Mouse (Mus musculus): ENCODE measurements around the gene Slc4a1.

- peak; percentile 41; the same call in 1 of the 2 replicates for TF ChIP-seq CTCF (IDR thresholded peaks at IDR 0.05; ENCODE audit: borderline replicate concordance, extremely low read depth, insufficient read depth, insufficient read length)
- TF ChIP-seq POLR2A (IDR thresholded peaks at IDR 0.05; ENCODE audit: borderline replicate concordance, extremely low read depth, insufficient read depth, insufficient read length, poor library complexity, severe bottlenecking), result no peak
Measured at GRCm38 (mm10) chr11:102377186-102377585, 11.2 kb upstream of the Slc4a1 start.

Data from brain, embryonic 14.5 days (tissue).